Mouse (Mus musculus) effector memory CD4-positive, alpha-beta T cell, adult 5 months (primary cell): Measurements from ENCODE around the gene Zfp446. TPM values are rescaled to one million over a fixed set of nuclear protein-coding genes. Genes with fewer than 3 reads are reported as not detected.

Experiments
- polyA plus RNA-seq: library from polyadenylated mRNA; unstranded; fragments of 100-300 nt; shearing (Covaris generic); gene quantifications from one replicate; pipeline ENCODE4 v1.2.1, GENCODE M21; 2017

Zfp446 gene
- 3.5 TPM for polyA plus RNA-seq

GRCm38 (mm10) chr7:12977682-12978389 lies at the start of gene Zfp446:
Gene Zfp446 (plus strand): TSS chr7:12977848.

GRCm38 (mm10) chr7:12965678-12966091 lies 12.0 kb upstream of the Zfp446 start, which contains the start of gene Zfp324:
Gene Zfp324 (plus strand): TSS chr7:12965838.

GRCm38 (mm10) chr7:12998053-12998452 lies 20.4 kb downstream of the Zfp446 start, which contains the start of gene Slc27a5:
Gene Slc27a5 (minus strand): TSS chr7:12998192.

GRCm38 (mm10) chr7:12998851-12999250 lies 21.2 kb downstream of the Zfp446 start, which contains the start of gene Trim28:
Gene Trim28 (plus strand): TSS chr7:12999114.

GRCm38 (mm10) chr7:13010005-13010908 lies 32.6 kb downstream of the Zfp446 start, which contains the start of gene Zbtb45:
Gene Zbtb45 (minus strand): TSS chr7:13010034.

GRCm38 (mm10) chr7:13034148-13034977 lies 56.7 kb downstream of the Zfp446 start, which contains the start of gene Chmp2a:
Gene Chmp2a (minus strand): TSS chr7:13034807.

Other genes starting within 250 kb of the Zfp446 start
- not detected for gene Vmn2r56, start 242.8 kb upstream of the Zfp446 start, polyA plus RNA-seq
- gene Zscan18, start 174.2 kb upstream of the Zfp446 start, polyA plus RNA-seq = 12.5 TPM
- gene Zfp329, start 159.0 kb upstream of the Zfp446 start, polyA plus RNA-seq = 7.6 TPM
- gene Zfp110, start 143.1 kb upstream of the Zfp446 start, polyA plus RNA-seq = 91.6 TPM
- gene Zfp128, start 96.7 kb upstream of the Zfp446 start, polyA plus RNA-seq = 0.42 TPM
- gene Zscan22, start 80.0 kb upstream of the Zfp446 start, polyA plus RNA-seq = 5.2 TPM
- gene Rps5, start 55.6 kb upstream of the Zfp446 start, polyA plus RNA-seq = 1,062 TPM
- not detected for gene Rnf225, start 50.4 kb upstream of the Zfp446 start, polyA plus RNA-seq
- 0.60 TPM for gene Zfp324, start 12.0 kb upstream of the Zfp446 start, polyA plus RNA-seq
- gene Slc27a5, start 20.3 kb downstream of the Zfp446 start, polyA plus RNA-seq = 0.21 TPM
- gene Trim28, start 21.3 kb downstream of the Zfp446 start, polyA plus RNA-seq = 106 TPM
- 6.3 TPM for gene Zbtb45, start 32.2 kb downstream of the Zfp446 start, polyA plus RNA-seq
- 163 TPM for gene Chmp2a, start 57.0 kb downstream of the Zfp446 start, polyA plus RNA-seq
- 133 TPM for gene Ube2m, start 60.4 kb downstream of the Zfp446 start, polyA plus RNA-seq
- gene Mzf1, start 76.9 kb downstream of the Zfp446 start, polyA plus RNA-seq = 0.09 TPM
- not detected for gene Vmn1r85, start 117.3 kb downstream of the Zfp446 start, polyA plus RNA-seq
- not detected for gene Vmn1r86, start 142.1 kb downstream of the Zfp446 start, polyA plus RNA-seq
- gene Vmn1r87, start 162.3 kb downstream of the Zfp446 start, polyA plus RNA-seq = 0.16 TPM
- gene Vmn1r88, start 181.7 kb downstream of the Zfp446 start, polyA plus RNA-seq = 0.07 TPM
- gene Vmn1r89, start 235.2 kb downstream of the Zfp446 start, polyA plus RNA-seq = not detected